Mouse (Mus musculus) megakaryocyte, embryonic 14.5 days (primary cell): Measurements from ENCODE around the gene Zdhhc1.

Source experiments
- FLI1 ChIP-seq: IDR thresholded peaks from 2 replicates; pipeline ENCODE4 v1.6.1; 2012; ENCODE audit warnings: low read length, inconsistent platforms, mixed read lengths
- GATA1 ChIP-seq: IDR thresholded peaks from 3 replicates; pipeline ENCODE4 v1.6.1; 2012; ENCODE audit warnings: mixed read lengths, low read length, inconsistent platforms, borderline replicate concordance

DNA sequence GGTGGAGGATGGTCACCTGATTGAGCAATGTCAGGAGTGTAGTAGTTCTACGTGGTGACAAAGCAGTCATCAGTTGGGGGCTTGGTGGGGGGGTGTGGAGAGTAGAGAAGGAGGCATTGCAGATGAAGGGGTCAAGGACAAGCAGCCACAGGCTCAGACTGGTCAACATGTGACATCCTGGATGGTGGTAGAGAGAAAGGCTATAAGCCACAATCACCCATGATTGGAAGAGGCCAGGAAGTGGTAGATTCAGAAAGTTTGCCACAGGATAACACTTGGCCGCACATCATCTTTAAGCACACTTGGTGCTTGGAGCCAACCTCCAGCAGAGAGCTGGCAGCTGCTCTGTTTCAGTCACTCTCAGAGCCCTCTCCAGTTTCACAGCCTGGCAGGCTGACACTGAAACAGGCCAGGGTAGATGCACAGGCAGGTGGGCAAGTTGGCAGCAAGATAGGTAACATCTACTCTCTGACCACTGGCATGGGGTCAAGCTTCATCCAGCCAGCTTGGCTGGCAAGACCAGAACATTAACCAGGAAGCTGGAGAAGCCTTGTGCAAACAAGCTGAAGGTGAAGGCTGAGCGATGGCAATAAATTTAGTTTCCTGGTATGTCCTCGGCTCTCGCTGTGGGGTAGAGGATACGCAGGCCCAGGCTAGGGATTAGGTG, 40.4 kb upstream of the Zdhhc1 start:
- TF ChIP-seq GATA1: no peak
- TF ChIP-seq FLI1: no peak
